Mouse (Mus musculus) small intestine, adult 2 months (tissue): Measurements from ENCODE around the gene Kmt2a.

Experiments
- CTCF ChIP-seq: fragments of 200-500 bp; IDR thresholded peaks from 2 replicates; pipeline ENCODE4 v1.5.1; 2012; ENCODE audit warnings: low read depth, mild to moderate bottlenecking, control low read depth, inconsistent platforms, low read length, moderate library complexity, mixed read lengths; ENCODE audit not compliant: insufficient replicate concordance, insufficient read length; ENCODE audit errors: extremely low read depth
- POLR2A ChIP-seq: fragments of 200-500 bp; IDR thresholded peaks from 2 replicates; pipeline ENCODE4 v1.6.1; 2012; ENCODE audit warnings: low read depth, mild to moderate bottlenecking, control low read depth, inconsistent platforms, low read length, moderate library complexity

DNA sequence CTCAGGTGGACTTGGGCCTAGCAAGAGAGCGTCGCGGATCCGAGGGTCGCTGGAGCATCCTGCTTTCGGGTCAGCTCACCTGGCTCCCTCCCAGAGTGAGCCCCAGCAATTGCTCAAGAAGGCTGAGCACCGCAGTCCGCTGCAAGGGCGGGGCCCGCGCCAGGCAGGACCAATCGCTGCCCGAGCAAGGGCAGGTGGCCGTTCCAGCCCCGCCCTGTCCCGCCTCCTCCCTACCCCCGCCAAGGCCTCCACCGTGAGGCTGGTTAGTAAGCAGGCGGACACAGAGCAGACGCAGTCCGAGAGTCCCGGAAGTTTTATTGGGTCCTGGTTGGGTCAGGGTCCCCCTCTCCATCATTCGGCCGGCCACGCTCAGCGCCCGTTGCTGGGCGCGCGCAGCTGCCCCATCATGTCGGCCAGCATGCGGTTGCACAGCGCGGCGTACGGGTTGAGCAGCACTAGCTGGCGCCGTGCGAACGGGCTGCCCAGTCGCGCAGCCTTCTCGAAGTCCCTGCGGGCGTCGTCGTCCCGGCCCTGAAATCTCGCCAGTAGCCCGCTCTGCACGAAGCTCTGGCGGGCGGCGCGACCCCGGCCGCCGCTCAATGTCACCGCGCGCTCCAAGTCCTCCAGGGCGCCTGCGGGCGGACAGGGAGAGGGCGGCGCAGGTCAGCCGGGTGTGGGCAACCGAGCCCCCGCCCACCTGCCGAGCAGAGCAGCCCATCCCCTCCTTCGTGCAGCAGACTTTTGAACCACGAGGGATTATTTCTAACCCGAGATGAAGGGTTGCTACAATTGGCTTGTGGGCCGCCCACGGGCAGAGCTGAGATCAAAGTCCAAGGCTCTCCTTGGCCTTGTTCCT is 81.8 kb downstream of the Kmt2a start, which contains the start of gene Tmem25:
- TF ChIP-seq CTCF (no peak), POLR2A (peak; percentile 87)
